Mouse (Mus musculus) CH12.LX (cell line): ENCODE data around the gene Abhd16a. TPM values are rescaled to one million over a fixed set of nuclear protein-coding genes. Genes with fewer than 3 reads are reported as not detected.

Experiments
- DNase-seq: peaks from one replicate; pipeline ENCODE4 v3.0.0-alpha.2; 2013; ENCODE audit errors: extremely low read depth
- H3K27ac ChIP-seq: 2 replicates; pipeline ENCODE4 v1.5.1; 2012; ENCODE audit warnings: low read depth, mild to moderate bottlenecking, control low read depth, moderate library complexity; ENCODE audit not compliant: insufficient read depth
- H3K27me3 ChIP-seq: replicated peaks from 2 replicates; pipeline ENCODE3; 2012; ENCODE audit warnings: inconsistent platforms
- H3K36me3 ChIP-seq, 2 experiments: replicated peaks in 1 of 2; 2 replicates each; pipeline versions ENCODE3 to v1.6.1; 2012; ENCODE audit warnings: inconsistent platforms in 1 of 2, low read length in 1 of 2, mild to moderate bottlenecking in 1 of 2, mixed read lengths in 1 of 2, moderate library complexity in 1 of 2; ENCODE audit not compliant: control insufficient read depth in 1 of 2, insufficient read depth in 1 of 2
- H3K4me1 ChIP-seq, 2 experiments: 2 replicates each; pipeline ENCODE4 v1.6.1; 2012; ENCODE audit warnings: inconsistent platforms in 1 of 2, moderate library complexity in 1 of 2; ENCODE audit not compliant: insufficient read depth in 2 of 2, control insufficient read depth in 1 of 2
- H3K4me2 ChIP-seq: 2 replicates; pipeline ENCODE4 v1.6.1; 2012; ENCODE audit warnings: low read depth, mild to moderate bottlenecking, control low read depth; ENCODE audit not compliant: poor library complexity, insufficient read depth, severe bottlenecking
- H3K4me3 ChIP-seq, 3 experiments: fragments of 150-350 bp in 1 of 3; sonication (generic) in 1 of 3; replicated peaks in 1 of 3; 2 replicates each; pipeline versions ENCODE3 to v1.5.1; 2011 to 2012; ENCODE audit warnings: low read depth in 2 of 3, low read length in 2 of 3, mild to moderate bottlenecking in 2 of 3, moderate library complexity in 2 of 3, control low read depth in 1 of 3, improper control_type of control experiment in 1 of 3, inconsistent platforms in 1 of 3, mixed read lengths in 1 of 3; ENCODE audit not compliant: poor library complexity in 1 of 3
- H3K79me2 ChIP-seq: replicated peaks from 2 replicates; pipeline ENCODE4 v1.6.1; 2012; ENCODE audit warnings: mild to moderate bottlenecking, moderate library complexity; ENCODE audit not compliant: control insufficient read depth, poor library complexity, insufficient read depth, severe bottlenecking; ENCODE audit errors: extremely low read depth
- H3K9ac ChIP-seq: 2 replicates; pipeline ENCODE4 v1.6.1; 2012; ENCODE audit warnings: low read depth, mild to moderate bottlenecking, control low read depth, moderate library complexity; ENCODE audit not compliant: insufficient read depth
- H3K9me3 ChIP-seq: replicated peaks from 2 replicates; pipeline ENCODE3; 2012; ENCODE audit warnings: low read length, inconsistent platforms, mixed read lengths
- BHLHE40 ChIP-seq: IDR thresholded peaks from 2 replicates; pipeline ENCODE4 v1.6.1; 2011; ENCODE audit warnings: mild to moderate bottlenecking, low read depth, low read length, improper control_type of control experiment
- CHD1 ChIP-seq: IDR thresholded peaks from 2 replicates; pipeline ENCODE4 v1.6.1; 2012; ENCODE audit warnings: low read depth, low read length, improper control_type of control experiment, inconsistent platforms
- CTCF ChIP-seq, 2 experiments: IDR thresholded peaks in 1 of 2; conservative IDR thresholded peaks in 1 of 2; 2 replicates each; pipeline ENCODE4 v1.5.1; 2011 to 2012; ENCODE audit warnings: low read depth in 2 of 2, low read length in 2 of 2, improper control_type of control experiment in 1 of 2, inconsistent platforms in 1 of 2, mild to moderate bottlenecking in 1 of 2, moderate library complexity in 1 of 2
- E2F4 ChIP-seq: IDR thresholded peaks from 2 replicates; pipeline ENCODE4 v1.6.1; 2011; ENCODE audit warnings: low read depth, low read length, improper control_type of control experiment; ENCODE audit not compliant: insufficient replicate concordance
- ELF1 ChIP-seq: IDR thresholded peaks from 2 replicates; pipeline ENCODE4 v1.6.1; 2014; ENCODE audit warnings: low read depth, mild to moderate bottlenecking, inconsistent platforms, low read length, improper control_type of control experiment
- EP300 ChIP-seq: IDR thresholded peaks from 2 replicates; pipeline ENCODE4 v1.6.1; 2011; ENCODE audit warnings: low read length, improper control_type of control experiment
- ETS1 ChIP-seq: conservative IDR thresholded peaks from 2 replicates; pipeline ENCODE4 v1.6.1; 2012; ENCODE audit warnings: low read depth, mild to moderate bottlenecking, inconsistent platforms, low read length, improper control_type of control experiment, moderate library complexity
- GABPA ChIP-seq: IDR thresholded peaks from 2 replicates; pipeline ENCODE4 v1.6.1; 2012; ENCODE audit warnings: low read depth, low read length, improper control_type of control experiment, inconsistent platforms; ENCODE audit not compliant: insufficient replicate concordance
- HCFC1 ChIP-seq: IDR thresholded peaks from 2 replicates; pipeline ENCODE4 v1.6.1; 2012; ENCODE audit warnings: low read depth, mild to moderate bottlenecking, inconsistent platforms, low read length, improper control_type of control experiment
- IRF4 ChIP-seq: IDR thresholded peaks from 2 replicates; pipeline ENCODE4 v1.6.1; 2014; ENCODE audit warnings: low read depth, mild to moderate bottlenecking, inconsistent platforms, low read length, improper control_type of control experiment
- JUN ChIP-seq: IDR thresholded peaks from 2 replicates; pipeline ENCODE4 v1.6.1; 2011; ENCODE audit warnings: low read depth, mild to moderate bottlenecking, low read length, improper control_type of control experiment, moderate library complexity; ENCODE audit not compliant: insufficient read depth
- JUND ChIP-seq: conservative IDR thresholded peaks from 2 replicates; pipeline ENCODE4 v1.6.1; 2011; ENCODE audit warnings: low read depth, low read length, improper control_type of control experiment
- KAT2A ChIP-seq: IDR thresholded peaks from 2 replicates; pipeline ENCODE4 v1.6.1; 2012; ENCODE audit warnings: low read length, improper control_type of control experiment, inconsistent platforms; ENCODE audit not compliant: insufficient replicate concordance
- MAFK ChIP-seq: IDR thresholded peaks from 2 replicates; pipeline ENCODE4 v1.6.1; 2011; ENCODE audit warnings: low read length, improper control_type of control experiment; ENCODE audit not compliant: insufficient replicate concordance
- MAX ChIP-seq: IDR thresholded peaks from 2 replicates; pipeline ENCODE4 v1.6.1; 2011; ENCODE audit warnings: low read length, improper control_type of control experiment
- MAZ ChIP-seq: IDR thresholded peaks from 2 replicates; pipeline ENCODE4 v1.6.1; 2012; ENCODE audit warnings: low read depth, mild to moderate bottlenecking, inconsistent platforms, low read length, improper control_type of control experiment, moderate library complexity
- MEF2A ChIP-seq: IDR thresholded peaks from 2 replicates; pipeline ENCODE4 v1.6.1; 2014; ENCODE audit warnings: low read depth, mild to moderate bottlenecking, inconsistent platforms, low read length, improper control_type of control experiment, borderline replicate concordance
- MXI1 ChIP-seq: IDR thresholded peaks from 2 replicates; pipeline ENCODE4 v1.6.1; 2011; ENCODE audit warnings: mild to moderate bottlenecking, low read depth, low read length, improper control_type of control experiment
- MYC ChIP-seq: IDR thresholded peaks from 2 replicates; pipeline ENCODE4 v1.6.1; 2011; ENCODE audit warnings: low read depth, mild to moderate bottlenecking, improper control_type of control experiment, low read length
- NELFE ChIP-seq: IDR thresholded peaks from 2 replicates; pipeline ENCODE4 v1.6.1; 2011; ENCODE audit warnings: low read depth, low read length, improper control_type of control experiment
- NRF1 ChIP-seq: IDR thresholded peaks from 2 replicates; pipeline ENCODE4 v1.6.1; 2014; ENCODE audit warnings: low read depth, mild to moderate bottlenecking, inconsistent platforms, low read length, improper control_type of control experiment, moderate library complexity
- PAX5 ChIP-seq: IDR thresholded peaks from 2 replicates; pipeline ENCODE4 v1.6.1; 2012; ENCODE audit warnings: low read length, inconsistent platforms, mixed read lengths
- RCOR1 ChIP-seq: conservative IDR thresholded peaks from 2 replicates; pipeline ENCODE4 v1.6.1; 2012; ENCODE audit warnings: low read depth, mild to moderate bottlenecking, inconsistent platforms, low read length, improper control_type of control experiment
- SIN3A ChIP-seq: IDR thresholded peaks from 2 replicates; pipeline ENCODE4 v1.6.1; 2012; ENCODE audit warnings: low read length, improper control_type of control experiment, inconsistent platforms
- TBP ChIP-seq: conservative IDR thresholded peaks from 2 replicates; pipeline ENCODE4 v1.6.1; 2011; ENCODE audit warnings: low read depth, low read length, improper control_type of control experiment
- UBTF ChIP-seq: IDR thresholded peaks from 2 replicates; pipeline ENCODE4 v1.6.1; 2012; ENCODE audit warnings: low read depth, mild to moderate bottlenecking, inconsistent platforms, low read length, improper control_type of control experiment, moderate library complexity
- USF1 ChIP-seq: IDR thresholded peaks from 2 replicates; pipeline ENCODE4 v1.6.1; 2014; ENCODE audit warnings: low read depth, mild to moderate bottlenecking, inconsistent platforms, low read length, improper control_type of control experiment
- ZC3H11A ChIP-seq: IDR thresholded peaks from 2 replicates; pipeline ENCODE4 v1.6.1; 2012; ENCODE audit warnings: low read depth, mild to moderate bottlenecking, inconsistent platforms, low read length, improper control_type of control experiment
- ZKSCAN1 ChIP-seq: IDR thresholded peaks from 2 replicates; pipeline ENCODE4 v1.6.1; 2012; ENCODE audit warnings: low read depth, inconsistent platforms, low read length, improper control_type of control experiment, borderline replicate concordance
- ZMIZ1 ChIP-seq: IDR thresholded peaks from 2 replicates; pipeline ENCODE4 v1.6.1; 2012; ENCODE audit warnings: low read depth, mild to moderate bottlenecking, inconsistent platforms, low read length, improper control_type of control experiment
- ZNF384 ChIP-seq: IDR thresholded peaks from 2 replicates; pipeline ENCODE4 v1.6.1; 2012; ENCODE audit warnings: low read depth, low read length, improper control_type of control experiment, inconsistent platforms
- dilution Hi-C: fragments of 300-500 bp; cut with MboI; formaldehyde crosslinking; loops from 2 replicates; pipeline ENCODE4 v1.14.3; 2020; ENCODE audit warnings: low sequenced_read_pairs; ENCODE audit not compliant: extremely low pct_unique_long_range_greater_than_20kb, extremely low pct_ligation_motif_present
- in situ Hi-C: fragments of 300-500 bp; cut with MboI; formaldehyde crosslinking; loops from 3 replicates; pipeline ENCODE4 v1.14.3; 2019; ENCODE audit warnings: low sequenced_read_pairs, low pct_ligation_motif_present, low pct_unique_long_range_greater_than_20kb, mixed read lengths
- polyA plus RNA-seq: library from polyadenylated mRNA; unstranded; fragments of >175 nt; gene quantifications from 2 replicates; pipeline ENCODE4 v1.2.1, GENCODE M21; 2012; ENCODE audit warnings: low read depth; ENCODE audit not compliant: insufficient read length
- total RNA-seq, 2 experiments: library from RNA; depleted of rRNA; stranded (reverse); fragments of 300-350 nt in 1 of 2; fragments of >200 nt in 1 of 2; gene quantifications; 2 replicates each; pipeline ENCODE4 v1.2.3; 2012 to 2014

The Abhd16a gene
- total and polyA plus RNA-seq, 3 experiments: 11.6 to 16.6 (median 15.3) TPM

DNA sequence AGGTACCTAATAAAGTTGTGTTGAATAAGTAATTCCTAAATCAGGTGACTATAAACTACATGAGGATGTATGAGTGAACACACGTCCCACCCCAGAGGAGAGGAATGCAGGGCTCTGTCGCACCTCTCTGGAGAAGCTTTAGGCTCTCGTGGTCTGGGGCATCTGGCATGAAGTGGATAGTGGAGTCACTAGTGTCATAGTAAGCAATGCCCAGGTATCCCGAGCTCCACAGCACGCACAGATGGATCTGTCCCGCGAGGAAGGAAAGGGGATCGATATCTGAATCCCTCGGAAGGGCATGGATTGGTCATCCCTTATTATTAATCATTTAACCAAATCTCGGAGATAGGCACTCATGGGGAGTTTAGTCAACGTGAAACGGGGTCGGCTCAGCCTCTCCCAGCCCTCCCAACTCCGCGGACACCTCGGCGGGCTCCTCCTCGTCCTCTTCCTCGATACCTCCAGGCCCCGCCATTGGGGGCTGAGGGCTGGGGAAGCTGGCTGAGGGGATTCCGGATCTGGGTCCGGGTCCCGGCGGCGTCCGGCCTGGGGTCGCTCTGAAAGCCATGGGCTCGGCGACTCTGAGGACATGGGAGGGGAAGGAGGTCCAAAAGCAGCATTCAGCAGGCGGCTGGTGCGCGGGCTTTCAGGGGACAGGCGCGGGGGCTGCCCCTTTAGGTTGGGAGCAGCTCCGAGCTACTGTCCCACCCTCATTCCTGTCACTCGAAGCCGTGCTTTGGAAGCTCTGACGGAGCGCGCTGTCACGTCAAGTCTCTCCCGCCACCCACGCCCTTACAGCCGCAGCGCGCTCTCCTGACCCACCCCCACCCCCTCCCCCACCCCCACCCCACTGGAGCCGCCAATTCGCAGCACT is 43.0 kb upstream of the Abhd16a start (continued):
- TF ChIP-seq E2F4 (no peak), MAX (no peak), MAZ (no peak), MAFK (no peak), JUND (no peak), TBP (no peak), EP300 (no peak), HCFC1 (no peak), SIN3A (peak; percentile 8; the same call in 1 of the 2 replicates), BHLHE40 (no peak), PAX5 (no peak), ELF1 (no peak), ZKSCAN1 (no peak), NRF1 (no peak), ZNF384 (no peak), ETS1 (no peak), CTCF (conservative IDR thresholded peaks at IDR 0.05 in 1 of 2, IDR thresholded peaks at IDR 0.05 in 1 of 2; ENCODE audit: low read depth in 2 of 2, low read length in 2 of 2) (no peak), UBTF (no peak), MXI1 (no peak), MYC (no peak), IRF4 (no peak)

DNA sequence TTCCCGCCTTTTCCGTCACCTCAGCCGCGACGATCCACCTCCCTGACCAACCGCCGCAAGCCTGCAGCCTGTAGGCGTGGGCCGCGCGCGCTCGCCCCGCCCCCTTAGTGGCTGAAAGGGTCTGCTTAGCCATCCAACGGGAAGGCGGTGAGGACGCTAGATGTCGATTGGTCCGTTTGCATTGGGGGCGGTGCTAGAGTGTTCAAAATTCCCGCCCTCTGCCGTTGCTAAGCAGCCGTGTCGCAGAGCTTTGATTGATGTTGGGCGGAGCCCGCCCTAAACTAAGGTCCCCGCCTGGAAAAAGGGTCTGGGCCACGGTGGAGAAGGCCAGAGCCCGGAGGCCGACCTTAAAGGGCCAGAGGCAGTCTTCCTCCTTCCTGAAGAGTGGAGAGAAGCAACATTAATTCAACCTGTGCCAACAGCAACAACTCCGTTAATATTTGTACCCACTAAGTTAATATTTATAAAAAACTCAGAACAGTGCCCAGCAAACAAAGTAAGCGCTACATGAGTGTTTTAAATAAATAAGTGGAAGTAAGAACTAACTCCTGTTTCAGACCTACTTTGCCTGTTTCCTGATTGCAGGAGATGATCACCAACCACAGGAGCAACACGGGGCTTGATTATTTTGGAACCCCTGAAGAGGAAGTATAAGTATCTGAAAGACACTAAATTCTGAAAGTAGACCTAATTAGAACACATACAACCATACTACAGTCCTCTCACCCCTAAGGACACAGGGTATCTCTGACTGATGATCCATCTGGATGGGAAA is 42.2 kb upstream of the Abhd16a start, which contains the start of gene Msh5:
Msh5 (minus strand) TSS at position 65 of the 775 bp plus-strand sequence.
- Histone ChIP-seq H3K27ac (peak within 1 kb of the TSS; percentile 84), H3K4me1 (peaks cover 5 to 50% of the 10 kb centered on the region in 2 experiments; a peak in 3 of 4 replicates), H3K9ac (peak within 1 kb of the TSS; percentile 65), H3K36me3 (peaks cover 0 to 2% of the 10 kb centered on the region in 2 experiments), H3K79me2 (peaks cover 7% of the 10 kb centered on the region; the same call in 1 of the 2 replicates), H3K4me3 (peak within 1 kb of the TSS; percentile 48 to 67 (median 62)), H3K9me3 (no peaks in the 10 kb centered on the region), H3K4me2 (peak within 1 kb of the TSS; percentile 97), H3K27me3 (no peaks in the 10 kb centered on the region)
- dilution Hi-C loops (no loop called here), in situ Hi-C loops (no loop called here)
- DNase-seq: peak; percentile 100
- TF ChIP-seq MEF2A: peak; percentile 68
- TF ChIP-seq GABPA: no peak
- peak; percentile 86; the same call in 1 of the 2 replicates for TF ChIP-seq SIN3A
- no peak for TF ChIP-seq ZC3H11A
- TF ChIP-seq ZMIZ1: peak; percentile 23; the same call in 1 of the 2 replicates
- TF ChIP-seq MAZ: no peak
- 0 out of 2 replicates have a peak, but pooled peaks have one; percentile 6 for TF ChIP-seq MAX
- TF ChIP-seq JUN: no peak
- peak; percentile 38 for TF ChIP-seq CHD1
- no peak for TF ChIP-seq USF1
- TF ChIP-seq IRF4: peak; percentile 56
- TF ChIP-seq KAT2A: peak; percentile 55; the same call in 1 of the 2 replicates
- TF ChIP-seq MYC: 0 out of 2 replicates have a peak, but pooled peaks have one; percentile 17
- TF ChIP-seq ETS1: 0 out of 2 replicates have a peak, but pooled peaks have one; percentile 9
- TF ChIP-seq EP300: 0 out of 2 replicates have a peak, but pooled peaks have one; percentile 34
- peak; percentile 58; the same call in 1 of the 2 replicates for TF ChIP-seq NELFE
- TF ChIP-seq RCOR1: no peak
- peak; percentile 99 for TF ChIP-seq E2F4
- no peak for TF ChIP-seq BHLHE40
- TF ChIP-seq MXI1: peak; percentile 79
